Mouse (Mus musculus): ENCODE measurements around the gene Sec14l5.

Sec14l5 gene

GRCm38 (mm10) chr16:5155014-5155413, 8.1 kb downstream of the Sec14l5 start:
- no peak for DNase-seq

DNA sequence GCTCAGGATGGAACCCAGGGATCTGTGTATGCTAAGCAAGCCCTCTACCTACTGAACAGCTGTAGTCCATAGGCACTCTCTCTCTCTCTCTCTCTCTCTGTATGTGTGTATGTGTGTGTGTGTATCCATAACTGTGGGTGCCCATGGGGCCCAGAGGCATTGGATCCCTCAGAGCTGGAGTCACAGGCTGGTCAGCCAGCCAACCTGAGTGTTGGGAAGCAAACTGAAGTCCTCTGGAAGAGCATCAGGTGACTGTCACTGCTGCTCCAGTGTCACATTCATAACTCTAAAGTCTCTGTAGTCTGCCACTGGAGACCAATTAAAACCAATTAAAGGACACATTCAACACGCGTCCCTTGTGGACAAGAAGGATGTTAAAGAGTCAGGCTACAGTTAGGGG, 9.6 kb downstream of the Sec14l5 start:
- DNase-seq, result no peak

DNA sequence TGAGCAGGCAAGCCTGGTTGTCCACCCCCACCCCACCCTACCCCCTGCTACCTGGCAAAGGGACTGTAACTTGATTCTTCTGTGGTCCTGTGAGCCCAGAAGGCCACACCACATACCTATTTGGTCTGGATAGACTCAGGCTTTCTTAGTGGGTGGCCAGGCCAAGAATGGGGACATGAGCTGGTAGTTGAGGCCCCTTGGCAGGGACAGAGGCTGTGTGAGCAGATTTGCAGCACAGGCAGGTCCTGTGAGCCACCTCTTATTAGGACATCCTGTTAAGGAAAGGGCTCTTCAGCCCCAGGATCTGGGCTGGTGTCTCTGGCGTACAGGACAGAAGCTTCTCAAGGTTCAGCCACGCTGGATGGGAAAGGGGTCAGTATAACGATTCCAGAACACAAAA, 10.2 kb downstream of the Sec14l5 start:
- DNase-seq, result no peak

- DNase-seq, result no peak
These were observed 12.3 kb downstream of the Sec14l5 start for GRCm38 (mm10) chr16:5159248-5159647.

- DNase-seq, result no peak
These were observed 17.4 kb downstream of the Sec14l5 start for GRCm38 (mm10) chr16:5164327-5164726.

- no peak for DNase-seq
These were observed 21.1 kb downstream of the Sec14l5 start for GRCm38 (mm10) chr16:5168038-5168437.

- DNase-seq, result no peak
These were observed 21.9 kb downstream of the Sec14l5 start for GRCm38 (mm10) chr16:5168829-5169228.

GRCm38 (mm10) chr16:5172636-5173035, 25.7 kb downstream of the Sec14l5 start:
- DNase-seq, result no peak

- DNase-seq, result peak; percentile 39
These were observed 36.5 kb downstream of the Sec14l5 start for GRCm38 (mm10) chr16:5183310-5183975.

- DNase-seq, result no peak
These were observed 37.2 kb downstream of the Sec14l5 start for GRCm38 (mm10) chr16:5184101-5184500.

GRCm38 (mm10) chr16:5184956-5185355, 38.0 kb downstream of the Sec14l5 start:
- DNase-seq, result peak; percentile 45

- DNase-seq, result no peak
These were observed 38.8 kb downstream of the Sec14l5 start for GRCm38 (mm10) chr16:5185691-5186090.

GRCm38 (mm10) chr16:5186234-5186633, 39.3 kb downstream of the Sec14l5 start:
- peak; percentile 63 for DNase-seq

GRCm38 (mm10) chr16:5195080-5195479, 48.2 kb downstream of the Sec14l5 start:
- peak; percentile 59 for DNase-seq

- peak; percentile 41 for DNase-seq
These were observed 55.8 kb downstream of the Sec14l5 start for GRCm38 (mm10) chr16:5202681-5203080.

DNA sequence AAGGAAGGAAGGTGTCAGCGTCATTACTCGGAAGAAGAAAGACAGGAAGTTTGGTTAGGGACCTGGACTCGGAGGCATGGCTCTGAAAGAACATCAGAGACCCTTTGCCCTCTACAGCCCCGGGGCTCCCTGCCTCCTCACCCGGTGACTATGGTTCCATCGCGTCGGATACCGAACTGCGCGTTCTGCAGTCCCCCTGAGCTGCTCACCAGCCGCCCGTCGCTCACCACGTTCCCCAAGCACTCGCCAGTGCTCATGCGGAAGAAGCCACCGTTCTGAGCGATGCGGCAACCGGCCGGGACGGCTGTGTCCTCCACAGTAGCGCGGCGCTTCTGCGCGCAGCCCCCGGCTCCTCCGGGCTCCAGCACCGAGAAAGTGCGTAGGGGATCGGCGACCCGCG, 56.3 kb downstream of the Sec14l5 start:
- DNase-seq, result no peak

GRCm38 (mm10) chr16:5203668-5204433, 56.9 kb downstream of the Sec14l5 start, which contains the start of gene Nagpa:
Nagpa (minus strand) TSS chr16:5204012.
- DNase-seq, result peak; percentile 76

- no peak for DNase-seq
These were observed 58.6 kb downstream of the Sec14l5 start for GRCm38 (mm10) chr16:5205431-5205970.

DNA sequence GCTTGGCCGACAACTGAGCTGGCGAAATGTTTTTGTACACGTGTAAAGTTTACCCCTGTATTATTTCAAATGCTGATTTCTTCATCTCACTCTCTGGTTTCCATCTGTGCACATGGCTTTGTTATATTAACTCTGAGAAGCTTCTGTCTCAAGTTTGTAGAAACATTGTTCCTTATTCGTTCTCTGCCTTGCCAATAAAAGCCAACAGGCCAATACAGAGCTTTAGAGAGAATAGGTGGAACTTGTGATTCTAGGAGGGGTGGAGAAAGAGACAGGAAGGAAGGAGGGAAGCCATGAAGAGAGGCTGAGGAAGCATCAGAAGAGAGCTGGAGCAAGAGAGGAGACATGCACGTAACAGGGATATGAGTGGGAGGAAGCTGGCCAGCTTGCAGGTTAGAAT, 59.1 kb downstream of the Sec14l5 start:
- DNase-seq, result no peak

DNA sequence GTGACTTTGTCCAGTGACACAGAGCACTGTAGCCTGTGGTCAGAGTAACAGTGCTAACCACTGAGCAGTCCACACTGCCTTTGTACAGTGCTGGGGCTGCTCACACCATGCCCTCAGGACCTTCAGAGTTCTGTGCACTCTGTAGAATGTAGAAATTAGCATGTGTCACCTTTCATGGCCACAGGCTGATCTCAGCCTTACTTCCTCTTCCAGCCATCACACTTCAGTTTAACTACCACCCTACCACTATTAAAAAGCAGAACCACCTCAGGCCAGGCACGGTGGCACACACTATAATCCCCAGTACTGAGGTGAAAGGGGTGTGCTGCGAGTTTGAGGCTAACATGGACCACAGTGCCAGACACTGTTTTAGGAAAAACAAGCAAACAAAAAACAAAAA, 63.5 kb downstream of the Sec14l5 start:
- DNase-seq, result no peak

- DNase-seq, result no peak
These were observed 65.2 kb downstream of the Sec14l5 start for GRCm38 (mm10) chr16:5212150-5212549.

DNA sequence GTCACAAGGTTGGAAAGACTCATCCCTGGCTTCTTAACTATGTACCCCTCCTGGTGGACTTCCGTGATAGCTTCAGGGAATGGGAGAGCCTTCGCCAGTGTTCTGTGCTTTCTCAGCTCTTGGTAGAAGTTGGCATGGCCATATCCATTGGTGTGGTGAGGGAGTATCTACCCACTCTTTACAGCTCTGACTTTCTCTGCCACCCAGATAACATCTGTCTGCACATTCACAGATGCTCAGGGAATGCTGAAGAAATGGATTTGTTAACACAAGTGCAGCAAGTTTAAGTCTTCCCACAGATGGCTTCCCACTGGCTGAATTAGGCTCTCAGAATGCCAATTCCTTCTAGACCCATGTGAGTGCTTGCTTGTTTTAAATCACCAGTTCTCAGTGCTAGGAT, 67.2 kb downstream of the Sec14l5 start:
- DNase-seq, result no peak

DNA sequence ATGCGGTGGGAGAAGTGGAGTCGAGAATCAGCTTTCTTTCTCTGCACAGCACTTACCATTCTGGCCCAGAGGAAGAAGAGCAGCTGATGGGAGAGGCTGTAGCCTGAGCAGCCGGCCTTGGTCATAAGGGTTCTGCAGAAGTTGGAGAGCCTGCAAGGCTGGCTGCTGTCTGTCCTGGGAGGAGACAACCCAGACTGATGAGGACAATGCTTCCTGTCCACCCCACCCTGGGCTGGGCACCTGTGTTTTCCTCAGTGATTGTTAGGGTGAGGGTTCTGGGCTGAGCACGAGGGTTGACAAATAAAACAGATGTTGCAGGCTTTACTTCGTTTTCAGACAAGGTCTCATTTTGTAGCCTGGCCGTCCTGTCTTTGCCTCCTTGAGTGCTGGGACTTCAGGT, 69.8 kb downstream of the Sec14l5 start:
- no peak for DNase-seq
